Mouse (Mus musculus) forebrain, postnatal 0 days (tissue): Measurements from ENCODE around the gene C530008M17Rik. TPM values are rescaled to one million over a fixed set of nuclear protein-coding genes. Genes with fewer than 3 reads are reported as not detected.

Experiments used
- ATAC-seq: fragments of 200-750 bp; cut with Nextera tagmentation; 2 replicates; pipeline ENCODE4 v1.8.0; 2017; ENCODE audit warnings: mild to moderate bottlenecking, moderate library complexity
- DNase-seq: peaks from one replicate; pipeline ENCODE4 v3.0.0-alpha.2; 2015
- H3K27ac ChIP-seq: fragments of 300-500 bp; sonication (generic); 2 replicates; pipeline ENCODE4 v1.5.1; 2014; ENCODE audit warnings: low read depth, mild to moderate bottlenecking, antibody characterized with exemption, low read length, moderate library complexity, mixed read lengths
- H3K27me3 ChIP-seq: fragments of 300-500 bp; sonication (generic); 2 replicates; pipeline ENCODE4 v1.6.1; 2014; ENCODE audit warnings: mild to moderate bottlenecking, low read length, mixed read lengths; ENCODE audit not compliant: insufficient read depth
- H3K36me3 ChIP-seq: fragments of 300-500 bp; sonication (generic); 2 replicates; pipeline ENCODE4 v1.6.1; 2014; ENCODE audit warnings: mild to moderate bottlenecking, moderate library complexity; ENCODE audit not compliant: insufficient read depth
- H3K4me1 ChIP-seq: fragments of 300-500 bp; sonication (generic); 2 replicates; pipeline ENCODE4 v1.6.1; 2014; ENCODE audit warnings: antibody characterized with exemption; ENCODE audit not compliant: insufficient read depth
- H3K4me2 ChIP-seq: fragments of 300-500 bp; sonication (generic); 2 replicates; pipeline ENCODE4 v1.6.1; 2014; ENCODE audit warnings: low read depth, mild to moderate bottlenecking, moderate library complexity
- H3K4me3 ChIP-seq: fragments of 300-500 bp; sonication (generic); 2 replicates; pipeline ENCODE4 v1.5.1; 2014; ENCODE audit warnings: low read depth, low read length, mixed read lengths
- H3K9ac ChIP-seq: fragments of 300-500 bp; sonication (generic); 2 replicates; pipeline ENCODE4 v1.6.1; 2014; ENCODE audit warnings: mild to moderate bottlenecking
- H3K9me3 ChIP-seq: fragments of 300-500 bp; sonication (generic); 2 replicates; pipeline ENCODE4 v1.6.1; 2016; ENCODE audit warnings: low read length
- CTCF ChIP-seq: sonication (generic); IDR thresholded peaks from 2 replicates; pipeline ENCODE4 v1.5.1; 2016; ENCODE audit warnings: antibody characterized with exemption, control low read depth, low read depth
- WGBS: fragments of 180-500 bp; shearing (Covaris S2); extraction: QIAGEN DNeasy Blood & Tissue Kit; methylation state at CpG from one replicate; pipeline ENCODE4 v1.1.7; 2014; 5-methylcytosine and 5-hydroxymethylcytosine counted together
- polyA plus RNA-seq: library from polyadenylated mRNA; unstranded; fragments of >200 nt; fragmentation: Nextera tagmentation; extraction: Ambion mirVana; gene quantifications from 2 replicates; pipeline ENCODE4 v1.2.1, GENCODE M21; 2015
- total RNA-seq: library from RNA; depleted of rRNA; stranded (reverse); fragments of >200 nt; gene quantifications from 2 replicates; pipeline ENCODE4 v1.2.3, GENCODE M21; 2014

The C530008M17Rik gene
- total and polyA plus RNA-seq, 2 experiments from 2014 or later: 63.6 to 87.4 TPM

DNA sequence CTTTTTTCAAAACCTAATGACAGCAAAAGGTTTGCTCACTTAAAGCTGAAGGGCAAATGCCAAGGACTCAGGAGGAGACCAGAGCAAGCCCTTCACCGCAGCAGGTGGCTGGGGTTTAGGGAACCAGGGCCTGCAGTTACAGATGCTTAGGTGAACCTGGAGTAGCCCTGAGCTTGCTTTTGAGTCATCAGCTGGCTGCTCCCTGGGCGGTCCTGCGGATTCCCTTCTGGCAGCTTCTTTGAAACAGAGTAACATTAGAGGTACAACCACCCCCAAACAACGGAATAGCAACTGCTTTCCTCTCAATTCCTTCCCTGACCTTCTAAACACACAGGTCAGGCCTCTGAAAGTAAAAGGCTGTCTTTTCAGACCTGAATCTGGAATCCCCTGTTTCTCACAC lies 116.5 kb downstream of the C530008M17Rik start:
- Histone ChIP-seq H3K4me1 (no peaks in the 10 kb centered on the region), H3K36me3 (peaks cover 4% of the 10 kb centered on the region; the same call in 1 of the 2 replicates), H3K4me2 (no peak overlapping the region), H3K9ac (no peak overlapping the region), H3K9me3 (no peaks in the 10 kb centered on the region), H3K27ac (no peak overlapping the region), H3K4me3 (no peak overlapping the region), H3K27me3 (no peaks in the 10 kb centered on the region)
- ATAC-seq (no peak), DNase-seq (no peak)
- 51% methylated on average over 4 of the region's 4 CpGs for WGBS
- TF ChIP-seq CTCF: no peak

DNA sequence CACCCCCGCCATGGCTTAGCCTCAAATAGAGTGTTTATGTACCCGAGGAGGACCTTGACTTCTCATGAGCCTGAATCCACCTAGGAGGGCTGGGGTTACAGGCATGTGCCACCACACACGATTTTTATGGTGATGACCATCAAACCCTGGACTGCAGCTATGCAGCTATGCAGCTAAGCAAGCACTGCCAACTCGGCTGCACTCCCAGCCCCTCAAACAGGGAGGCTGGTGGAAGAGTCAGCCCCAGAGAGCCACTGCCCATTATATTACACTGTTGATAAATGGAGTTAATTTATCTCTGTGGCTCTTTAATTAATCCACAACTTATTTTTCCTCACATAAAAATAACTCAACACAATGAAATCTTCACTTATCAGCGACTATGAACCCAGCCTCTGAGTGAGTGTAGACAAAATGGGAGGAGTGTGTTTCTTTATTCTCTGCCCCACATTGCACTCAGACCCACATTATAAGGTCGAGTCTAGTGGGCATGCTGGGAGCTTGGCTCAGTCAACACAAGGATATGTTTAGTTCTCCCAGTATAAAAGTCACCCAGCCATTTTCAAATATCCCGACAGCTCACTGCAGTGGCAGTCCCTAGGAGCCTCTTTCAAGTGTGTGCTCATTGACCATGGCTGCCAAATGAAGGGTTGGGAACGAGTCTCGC lies 117.3 kb downstream of the C530008M17Rik start:
- DNase-seq: no peak
- WGBS: 71% methylated on average over 9 of the region's 9 CpGs
- no peak for ATAC-seq

DNA sequence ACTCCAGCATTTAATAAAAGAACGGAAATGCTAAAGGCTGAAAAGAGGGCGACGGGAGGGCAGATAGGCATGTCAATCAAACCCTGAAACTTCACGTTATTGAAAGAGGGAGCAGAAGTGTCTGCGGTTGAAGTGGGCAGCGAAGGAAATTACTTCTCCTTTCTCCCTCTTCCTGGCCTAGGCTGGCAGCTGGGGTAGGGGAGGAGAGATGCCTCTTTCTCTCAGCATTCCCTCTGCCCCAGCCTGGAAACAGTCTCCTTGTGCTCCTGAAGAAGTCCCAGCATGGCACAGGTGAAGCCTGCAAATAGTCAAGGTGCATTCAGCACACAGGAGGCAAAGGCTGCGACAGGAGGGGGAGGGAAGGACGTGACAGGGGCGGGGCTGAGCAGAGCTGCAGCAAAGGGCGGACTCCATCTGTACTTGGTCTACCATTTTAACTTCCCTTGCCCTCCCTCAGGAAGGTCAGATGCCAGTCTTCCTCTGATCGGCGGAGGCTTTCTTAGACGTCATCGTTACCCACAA lies 122.8 kb downstream of the C530008M17Rik start:
- Histone ChIP-seq H3K9me3 (no peaks in the 10 kb centered on the region), H3K9ac (no peak overlapping the region), H3K4me2 (no peak overlapping the region), H3K36me3 (no peaks in the 10 kb centered on the region; the same call in 1 of the 2 replicates), H3K27me3 (no peaks in the 10 kb centered on the region), H3K4me3 (no peak overlapping the region), H3K27ac (no peak overlapping the region), H3K4me1 (peaks cover 7% of the 10 kb centered on the region)
- WGBS: 37% methylated on average over 14 of the region's 14 CpGs
- no peak for TF ChIP-seq CTCF
- ATAC-seq: no peak
- DNase-seq: no peak

More for the DNA sequence above, 117.3 kb downstream of the C530008M17Rik start:
- H3K4me2 ChIP-seq: no peak overlapping the region
- H3K9ac ChIP-seq: no peak overlapping the region
- H3K4me3 ChIP-seq: no peak overlapping the region
- H3K36me3 ChIP-seq: peaks cover 4% of the 10 kb centered on the region; the same call in 1 of the 2 replicates
- H3K27ac ChIP-seq: no peak overlapping the region
- no peaks in the 10 kb centered on the region for H3K9me3 ChIP-seq
- no peaks in the 10 kb centered on the region for H3K27me3 ChIP-seq
- TF ChIP-seq CTCF: no peak
- no peaks in the 10 kb centered on the region for H3K4me1 ChIP-seq

DNA sequence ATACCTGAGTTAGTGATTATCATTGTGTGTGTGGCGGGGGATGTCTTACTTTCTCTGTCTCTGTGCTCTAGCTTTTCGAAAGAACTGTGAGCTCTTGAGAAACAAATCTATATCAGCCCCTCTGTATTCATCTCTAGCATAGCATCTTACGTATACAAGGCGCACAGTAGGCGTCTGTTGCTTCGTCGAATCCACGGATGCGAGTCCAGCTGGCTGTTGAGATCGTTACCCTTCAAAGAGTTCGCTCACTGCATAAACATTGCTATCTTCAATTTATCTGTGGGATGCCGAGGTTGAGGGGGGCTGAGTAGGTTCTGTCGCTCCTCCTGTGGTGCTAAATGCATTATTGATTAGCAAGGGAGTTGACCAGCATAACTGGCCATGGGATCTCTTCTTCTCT lies 125.6 kb downstream of the C530008M17Rik start:
- Histone ChIP-seq H3K4me1 (peaks cover 7% of the 10 kb centered on the region), H3K27me3 (no peaks in the 10 kb centered on the region), H3K4me2 (peak overlapping the region; percentile 9; the same call in 1 of the 2 replicates), H3K9me3 (no peaks in the 10 kb centered on the region), H3K4me3 (no peak overlapping the region), H3K27ac (peak overlapping the region; percentile 88), H3K36me3 (no peaks in the 10 kb centered on the region), H3K9ac (peak overlapping the region; percentile 28; the same call in 1 of the 2 replicates)
- no peak for DNase-seq
- 63% methylated on average over 13 of the region's 13 CpGs for WGBS
- no peak for ATAC-seq
- TF ChIP-seq CTCF: no peak

DNA sequence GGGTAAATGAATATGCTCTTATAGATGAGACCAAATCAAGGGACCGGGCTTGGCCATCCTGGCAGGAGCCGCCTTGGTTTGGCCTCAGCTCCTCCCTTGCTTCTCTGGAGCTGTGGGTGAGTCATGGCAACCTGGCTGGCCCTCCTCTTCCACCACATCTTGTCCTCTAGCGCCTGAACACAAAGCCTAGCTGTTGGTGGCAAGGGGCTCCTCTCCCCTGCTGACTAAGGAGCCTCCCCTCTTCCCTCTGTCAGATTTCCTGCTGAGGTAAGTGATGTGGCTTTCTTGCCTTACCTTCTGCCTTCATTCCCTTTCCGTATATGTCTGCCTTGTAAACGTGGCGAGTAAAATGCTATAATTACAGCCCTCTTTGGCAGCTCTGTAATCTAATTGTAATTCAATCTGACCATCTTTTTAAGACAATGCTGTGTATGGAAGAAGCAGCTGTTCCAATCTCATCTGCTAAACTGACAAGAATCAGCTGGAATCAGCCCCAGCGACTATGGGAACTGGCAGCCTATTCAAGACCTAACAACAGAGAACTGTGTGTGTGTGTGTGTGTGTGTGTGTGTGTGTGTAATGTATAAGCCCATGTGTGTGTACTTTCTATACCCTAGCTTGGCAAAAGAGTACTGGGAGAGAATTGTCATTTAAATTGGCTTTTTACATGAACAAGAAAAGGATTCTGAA lies 126.2 kb downstream of the C530008M17Rik start:
- peak overlapping the region; percentile 28 for H3K9ac ChIP-seq
- 8% methylated on average over 7 of the region's 7 CpGs for WGBS
- no peaks in the 10 kb centered on the region for H3K36me3 ChIP-seq
- H3K27me3 ChIP-seq: no peaks in the 10 kb centered on the region
- H3K4me1 ChIP-seq: peaks cover 7% of the 10 kb centered on the region
- DNase-seq (peak; percentile 80), ATAC-seq (peak; percentile 86)
- H3K4me3 ChIP-seq: no peak overlapping the region
- no peaks in the 10 kb centered on the region for H3K9me3 ChIP-seq
- H3K4me2 ChIP-seq: peak overlapping the region; percentile 9; the same call in 1 of the 2 replicates
- TF ChIP-seq CTCF: no peak
- H3K27ac ChIP-seq: peak overlapping the region; percentile 88

DNA sequence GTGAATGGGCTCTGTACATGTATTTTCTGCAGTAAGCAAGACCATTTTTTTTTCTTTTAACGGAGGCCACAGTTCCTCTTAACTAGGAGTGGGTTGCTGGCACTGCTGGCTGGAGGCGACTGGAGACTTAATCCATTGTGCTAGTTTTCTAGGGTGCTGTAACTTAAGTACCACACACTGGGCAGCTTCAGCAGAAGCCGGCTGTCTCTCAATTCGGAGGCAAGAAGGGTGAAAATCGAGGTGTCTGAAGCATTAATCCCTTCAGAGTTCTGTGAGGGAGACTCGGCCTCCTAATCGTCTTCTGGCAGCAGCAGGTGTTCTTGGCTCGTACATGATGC lies 126.8 kb downstream of the C530008M17Rik start:
- Histone ChIP-seq H3K36me3 (no peaks in the 10 kb centered on the region), H3K9ac (no peak overlapping the region), H3K4me3 (no peak overlapping the region), H3K9me3 (no peaks in the 10 kb centered on the region), H3K4me2 (no peak overlapping the region), H3K27me3 (no peaks in the 10 kb centered on the region), H3K27ac (peak overlapping the region; percentile 88), H3K4me1 (peaks cover 7% of the 10 kb centered on the region)
- DNase-seq (no peak), ATAC-seq (peak; percentile 15; the same call in 1 of the 2 replicates)
- 10% methylated on average over 8 of the region's 8 CpGs for WGBS
- no peak for TF ChIP-seq CTCF

DNA sequence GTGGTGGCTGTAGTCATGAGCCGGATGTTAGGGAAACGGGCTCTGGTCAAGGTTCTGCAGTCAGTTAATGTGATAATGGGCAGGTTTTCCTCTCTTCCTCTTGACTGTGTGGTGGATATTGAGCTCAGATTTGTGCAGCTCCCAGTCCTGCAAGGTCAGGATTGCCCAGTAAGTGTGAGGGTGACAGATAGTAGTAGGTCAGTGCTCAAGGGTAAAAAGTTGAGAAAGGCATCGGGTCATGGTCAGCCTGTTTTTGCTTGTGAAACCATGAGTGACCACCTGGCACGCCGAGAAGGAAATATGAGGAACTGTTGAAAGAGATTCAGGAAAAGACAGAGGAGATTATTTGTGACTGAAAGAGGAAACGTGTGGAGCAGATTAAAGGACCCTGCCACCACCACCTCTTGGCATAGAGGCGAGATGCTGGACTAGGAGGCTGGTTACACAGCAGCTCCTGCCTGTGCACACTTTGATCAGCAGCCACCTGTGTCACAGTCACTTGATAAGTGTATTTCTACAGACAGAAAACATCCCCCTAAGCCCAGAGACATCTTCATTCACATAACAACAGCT lies 127.9 kb downstream of the C530008M17Rik start:
- no peaks in the 10 kb centered on the region for H3K27me3 ChIP-seq
- no peaks in the 10 kb centered on the region for H3K9me3 ChIP-seq
- H3K4me3 ChIP-seq: no peak overlapping the region
- no peak overlapping the region for H3K9ac ChIP-seq
- 0 out of 2 replicates have a peak overlapping the region, but pooled peaks have one; percentile 40 for H3K27ac ChIP-seq
- no peak for TF ChIP-seq CTCF
- H3K4me2 ChIP-seq: no peak overlapping the region
- H3K36me3 ChIP-seq: no peaks in the 10 kb centered on the region
- WGBS: 85% methylated on average over 7 of the region's 7 CpGs
- ATAC-seq (no peak), DNase-seq (no peak)
- peaks cover 7% of the 10 kb centered on the region for H3K4me1 ChIP-seq
